Mouse (Mus musculus) thymus, adult 18-20 months (tissue): ENCODE results near the gene Dcun1d4.
"Not testable (repeated sequence)": the region's sequence is repeated elsewhere in the genome, so short reads cannot be mapped to it uniquely, and the experiment has no call there.

Experiments used
- DNase-seq, 2 experiments: peaks; one replicate each; pipeline ENCODE4 v3.0.0; 2022; ENCODE audit warnings: mixed read lengths in 2 of 2

Dcun1d4 gene

GRCm38 (mm10) chr5:73548838-73549237 is 68.0 kb downstream of the Dcun1d4 start:
- no peak for DNase-seq

- DNase-seq: no peak
These were observed 71.0 kb downstream of the Dcun1d4 start for GRCm38 (mm10) chr5:73551836-73552235.

- DNase-seq: no peak
These were observed 73.1 kb downstream of the Dcun1d4 start for GRCm38 (mm10) chr5:73553903-73554302.

- DNase-seq: no peak
These were observed 74.5 kb downstream of the Dcun1d4 start for GRCm38 (mm10) chr5:73555096-73555852.

- DNase-seq: no peak
These were observed 76.1 kb downstream of the Dcun1d4 start for GRCm38 (mm10) chr5:73556733-73557425.

- DNase-seq: no peak
These were observed 78.0 kb downstream of the Dcun1d4 start for GRCm38 (mm10) chr5:73558756-73559155.

- DNase-seq: no peak
These were observed 83.2 kb downstream of the Dcun1d4 start for GRCm38 (mm10) chr5:73564038-73564437.

- no peak for DNase-seq
These were observed 85.3 kb downstream of the Dcun1d4 start for GRCm38 (mm10) chr5:73566119-73566518.

- DNase-seq: no peak
These were observed 86.1 kb downstream of the Dcun1d4 start for GRCm38 (mm10) chr5:73566892-73567291.

GRCm38 (mm10) chr5:73569181-73569580 is 88.4 kb downstream of the Dcun1d4 start:
- no peak for DNase-seq

GRCm38 (mm10) chr5:73571395-73572156 is 90.8 kb downstream of the Dcun1d4 start:
- DNase-seq: no peak

- DNase-seq: no peak
These were observed 92.0 kb downstream of the Dcun1d4 start for GRCm38 (mm10) chr5:73572846-73573245.

- DNase-seq: no peak
These were observed 93.0 kb downstream of the Dcun1d4 start for GRCm38 (mm10) chr5:73573789-73574188.

GRCm38 (mm10) chr5:73574616-73575015 is 93.8 kb downstream of the Dcun1d4 start:
- DNase-seq: no peak

GRCm38 (mm10) chr5:73576708-73577107 is 95.9 kb downstream of the Dcun1d4 start:
- DNase-seq: no peak

- DNase-seq: no peak
These were observed 97.3 kb downstream of the Dcun1d4 start for GRCm38 (mm10) chr5:73578131-73578530.

- DNase-seq: not testable (repeated sequence)
These were observed 103.2 kb downstream of the Dcun1d4 start for GRCm38 (mm10) chr5:73584011-73584410.

- DNase-seq: no peak
These were observed 104.7 kb downstream of the Dcun1d4 start for GRCm38 (mm10) chr5:73585212-73586115.

GRCm38 (mm10) chr5:73586597-73586996 is 105.8 kb downstream of the Dcun1d4 start:
- no peak for DNase-seq

- no peak for DNase-seq
These were observed 106.3 kb downstream of the Dcun1d4 start for GRCm38 (mm10) chr5:73587119-73587518.

- DNase-seq: no peak
These were observed 118.3 kb downstream of the Dcun1d4 start for GRCm38 (mm10) chr5:73598943-73599695.

GRCm38 (mm10) chr5:73599991-73600390 is 119.2 kb downstream of the Dcun1d4 start:
- no peak for DNase-seq
